Mouse (Mus musculus) embryonic facial prominence, embryonic 15.5 days (tissue): ENCODE measurements at regions not wholly inside any gene's neighbourhood (a gene's known extent, or its start where the extent isn't known, plus 50 kb on each side); places are given as distances from the start of the nearest gene placed in this dataset.
A peak's percentile ranks its signal among the peaks of the same experiment; 100 is the strongest.

Experiments used
- ATAC-seq: fragments of 200-750 bp; cut with Nextera tagmentation; 2 replicates; pipeline ENCODE4 v1.8.0; 2017; ENCODE audit warnings: low read depth, moderate TSS enrichment; ENCODE audit not compliant: insufficient number of reproducible peaks, low FRiP score, low TSS enrichment
- H3K27ac ChIP-seq: fragments of 300-500 bp; sonication (generic); replicated peaks from 2 replicates; pipeline ENCODE4 v1.5.1; 2015; ENCODE audit warnings: mild to moderate bottlenecking, inconsistent platforms
- H3K27me3 ChIP-seq: fragments of 300-500 bp; sonication (generic); 2 replicates; pipeline ENCODE4 v1.6.1; 2015; ENCODE audit warnings: inconsistent platforms
- H3K36me3 ChIP-seq: fragments of 300-500 bp; sonication (generic); 2 replicates; pipeline ENCODE4 v1.6.1; 2015; ENCODE audit warnings: mild to moderate bottlenecking, inconsistent platforms
- H3K4me1 ChIP-seq: fragments of 300-500 bp; sonication (generic); 2 replicates; pipeline ENCODE4 v1.6.1; 2015; ENCODE audit warnings: inconsistent platforms
- H3K4me2 ChIP-seq: fragments of 300-500 bp; sonication (generic); replicated peaks from 2 replicates; pipeline ENCODE4 v1.6.1; 2015; ENCODE audit warnings: mild to moderate bottlenecking, inconsistent platforms
- H3K4me3 ChIP-seq: fragments of 300-500 bp; sonication (generic); replicated peaks from 2 replicates; pipeline ENCODE4 v1.5.1; 2015; ENCODE audit warnings: mild to moderate bottlenecking, inconsistent platforms
- H3K9ac ChIP-seq: fragments of 300-500 bp; sonication (generic); 2 replicates; pipeline ENCODE4 v1.6.1; 2015; ENCODE audit warnings: inconsistent platforms
- H3K9me3 ChIP-seq: fragments of 300-500 bp; sonication (generic); replicated peaks from 2 replicates; pipeline ENCODE4 v1.6.1; 2016; ENCODE audit warnings: inconsistent platforms
- WGBS: fragments of 180-500 bp; shearing (Covaris S2); methylation state at CpG from one replicate; pipeline ENCODE4 v1.1.7; 2015; 5-methylcytosine and 5-hydroxymethylcytosine counted together

DNA sequence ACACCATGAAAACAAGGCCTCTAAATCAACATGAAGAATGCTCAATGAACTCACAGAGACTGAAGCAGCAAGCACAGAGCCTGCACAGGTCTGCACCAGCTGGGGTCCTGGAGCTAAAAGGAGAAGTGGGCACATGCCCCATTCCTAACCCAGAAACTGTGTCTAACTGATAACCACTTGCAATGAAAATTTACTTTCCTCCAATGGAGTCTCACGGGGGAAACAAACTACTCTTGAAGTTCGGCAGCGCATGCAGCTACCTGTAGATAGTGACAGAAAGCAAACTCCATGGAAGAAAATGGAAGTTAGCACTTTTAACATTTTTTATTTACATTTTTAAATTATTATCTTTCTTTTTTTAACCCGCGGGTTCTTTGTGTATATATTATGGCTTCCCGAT lies 76.8 kb upstream of the Akap6 start:
- no peak for ATAC-seq
- H3K4me2 ChIP-seq, result no peak overlapping the region
- no peaks in the 10 kb centered on the region for H3K27me3 ChIP-seq
- WGBS, result 93% methylated on average over 6 of the region's 6 CpGs
- no peak overlapping the region for H3K9ac ChIP-seq
- H3K27ac ChIP-seq, result no peak overlapping the region
- no peaks in the 10 kb centered on the region for H3K9me3 ChIP-seq
- no peak overlapping the region for H3K4me3 ChIP-seq
- H3K4me1 ChIP-seq, result no peaks in the 10 kb centered on the region
- H3K36me3 ChIP-seq, result no peaks in the 10 kb centered on the region

DNA sequence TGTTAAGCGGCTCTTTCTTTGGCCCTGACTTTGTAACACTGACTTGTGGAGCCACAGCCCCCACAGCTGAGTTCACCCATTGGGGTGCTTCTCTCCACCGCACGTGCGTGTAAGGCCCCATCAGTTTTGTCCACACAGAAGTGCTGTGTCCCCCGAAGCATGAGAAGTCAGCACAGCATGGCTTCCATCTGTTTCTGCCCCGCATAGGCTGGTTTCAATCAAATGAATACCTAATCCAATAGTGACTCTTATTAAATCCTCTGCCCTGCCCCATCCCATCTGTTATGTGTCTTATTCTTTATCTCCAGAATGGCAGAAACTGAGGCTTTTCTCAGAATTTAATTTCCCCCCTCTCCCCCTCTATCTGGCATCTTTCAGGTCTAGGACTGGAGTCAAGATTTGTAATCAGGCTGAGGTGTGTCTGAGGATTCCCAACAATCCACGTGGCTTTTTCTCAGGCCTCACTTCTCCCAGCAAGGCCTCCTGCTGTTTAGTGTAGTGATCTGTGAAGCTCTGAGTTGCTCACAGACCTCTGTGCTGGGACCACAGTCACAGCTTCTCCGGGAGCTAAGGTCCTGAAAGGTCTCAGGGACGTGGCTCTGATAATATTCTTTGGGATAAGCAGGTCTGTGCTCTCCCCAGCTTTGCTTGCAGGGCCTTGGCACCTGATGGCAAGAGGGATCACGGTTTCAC lies 75.6 kb upstream of the Akap6 start:
- 59% methylated on average over 10 of the region's 10 CpGs for WGBS
- H3K4me2 ChIP-seq, result no peak overlapping the region
- no peaks in the 10 kb centered on the region for H3K9me3 ChIP-seq
- no peaks in the 10 kb centered on the region for H3K4me1 ChIP-seq
- no peaks in the 10 kb centered on the region for H3K27me3 ChIP-seq
- no peak overlapping the region for H3K9ac ChIP-seq
- no peak overlapping the region for H3K27ac ChIP-seq
- H3K36me3 ChIP-seq, result no peaks in the 10 kb centered on the region
- H3K4me3 ChIP-seq, result no peak overlapping the region
- ATAC-seq, result no peak

DNA sequence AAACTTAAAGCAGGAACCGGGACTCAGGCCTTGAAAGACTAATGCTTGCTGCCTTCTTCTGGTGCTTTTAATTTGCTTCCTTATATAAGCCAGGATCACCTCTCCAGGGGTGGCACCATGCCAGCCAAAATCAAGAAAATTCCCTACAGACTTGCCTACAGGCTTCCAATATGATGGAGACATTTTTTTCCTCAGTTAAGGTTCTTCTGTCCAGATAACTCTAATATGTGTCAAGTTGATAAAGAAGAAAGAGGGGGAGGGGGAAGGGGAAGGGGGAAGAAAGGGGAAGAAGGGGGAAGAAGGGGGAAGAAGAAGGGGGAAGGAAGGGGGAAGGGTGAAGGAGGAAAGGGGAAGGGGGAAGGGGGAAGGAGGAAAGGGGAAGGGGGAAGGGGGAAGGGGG lies 74.3 kb upstream of the Akap6 start:
- no peaks in the 10 kb centered on the region for H3K4me1 ChIP-seq
- no peaks in the 10 kb centered on the region for H3K9me3 ChIP-seq
- WGBS, result 59% methylated on average over 1 of the region's 1 CpGs
- H3K27me3 ChIP-seq, result no peaks in the 10 kb centered on the region
- H3K4me2 ChIP-seq, result no peak overlapping the region
- no peak for ATAC-seq
- no peak overlapping the region for H3K4me3 ChIP-seq
- no peak overlapping the region for H3K27ac ChIP-seq
- H3K36me3 ChIP-seq, result no peaks in the 10 kb centered on the region
- no peak overlapping the region for H3K9ac ChIP-seq

DNA sequence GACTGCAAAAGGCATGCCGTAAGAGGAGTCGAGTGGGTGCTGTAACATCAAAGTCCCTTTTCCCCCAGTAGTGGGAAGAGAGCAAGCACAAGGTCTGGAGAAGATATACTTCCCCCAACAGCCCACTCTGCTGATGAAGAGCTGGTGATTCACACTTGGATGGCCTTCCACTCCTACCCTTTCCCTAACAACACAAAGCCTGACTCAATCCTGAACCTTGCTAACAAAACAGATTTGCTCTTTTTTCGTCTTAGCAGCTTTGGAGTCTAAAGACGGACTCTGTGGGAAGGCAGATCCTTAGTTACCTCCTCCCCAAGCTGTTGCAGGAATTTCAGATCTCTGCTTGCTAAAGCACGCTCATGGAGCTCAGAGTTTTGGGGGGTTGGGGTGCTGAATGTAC lies 70.4 kb upstream of the Akap6 start:
- Histone ChIP-seq H3K4me1 (no peaks in the 10 kb centered on the region), H3K36me3 (no peaks in the 10 kb centered on the region), H3K9ac (no peak overlapping the region), H3K4me3 (no peak overlapping the region), H3K27me3 (no peaks in the 10 kb centered on the region), H3K9me3 (no peaks in the 10 kb centered on the region), H3K4me2 (no peak overlapping the region), H3K27ac (no peak overlapping the region)
- ATAC-seq, result no peak
- WGBS, result 63% methylated on average over 5 of the region's 5 CpGs

DNA sequence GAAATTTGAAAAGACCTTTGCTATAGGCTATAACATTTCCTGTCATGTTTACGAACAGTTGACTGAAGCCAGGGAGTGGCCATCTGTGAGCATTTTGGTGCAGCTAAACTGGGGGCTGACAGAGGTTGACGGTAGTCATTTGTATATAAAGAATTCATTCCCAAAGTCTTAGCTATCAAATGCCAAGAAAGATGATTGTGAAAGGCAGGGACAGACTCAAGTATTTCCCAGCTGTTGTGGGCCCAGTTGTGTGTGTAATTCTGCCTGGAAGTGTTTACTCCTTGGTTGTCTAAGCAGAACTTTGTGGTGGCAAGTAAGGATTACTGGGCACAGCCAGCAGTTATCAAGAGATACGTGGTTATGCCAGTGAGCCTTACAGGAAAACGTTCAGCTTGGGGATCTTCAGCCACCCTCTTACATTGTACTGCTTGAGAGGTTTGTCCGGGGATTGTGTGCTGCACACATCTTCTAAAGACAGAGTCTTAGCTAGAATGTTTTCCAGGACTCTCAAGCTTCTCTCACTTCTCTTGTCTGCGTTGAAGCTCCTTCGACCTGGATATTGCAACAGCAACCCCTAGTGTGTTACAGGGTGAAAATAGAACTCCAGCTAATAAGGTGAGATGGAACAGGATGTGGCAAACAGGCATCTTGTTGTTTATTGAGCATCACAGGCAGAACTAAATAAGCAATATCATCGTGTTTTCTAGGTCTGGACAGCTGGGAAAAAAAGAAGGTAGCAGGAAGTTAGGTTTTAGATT lies 63.9 kb upstream of the Akap6 start:
- no peak overlapping the region for H3K27ac ChIP-seq
- no peak overlapping the region for H3K4me3 ChIP-seq

DNA sequence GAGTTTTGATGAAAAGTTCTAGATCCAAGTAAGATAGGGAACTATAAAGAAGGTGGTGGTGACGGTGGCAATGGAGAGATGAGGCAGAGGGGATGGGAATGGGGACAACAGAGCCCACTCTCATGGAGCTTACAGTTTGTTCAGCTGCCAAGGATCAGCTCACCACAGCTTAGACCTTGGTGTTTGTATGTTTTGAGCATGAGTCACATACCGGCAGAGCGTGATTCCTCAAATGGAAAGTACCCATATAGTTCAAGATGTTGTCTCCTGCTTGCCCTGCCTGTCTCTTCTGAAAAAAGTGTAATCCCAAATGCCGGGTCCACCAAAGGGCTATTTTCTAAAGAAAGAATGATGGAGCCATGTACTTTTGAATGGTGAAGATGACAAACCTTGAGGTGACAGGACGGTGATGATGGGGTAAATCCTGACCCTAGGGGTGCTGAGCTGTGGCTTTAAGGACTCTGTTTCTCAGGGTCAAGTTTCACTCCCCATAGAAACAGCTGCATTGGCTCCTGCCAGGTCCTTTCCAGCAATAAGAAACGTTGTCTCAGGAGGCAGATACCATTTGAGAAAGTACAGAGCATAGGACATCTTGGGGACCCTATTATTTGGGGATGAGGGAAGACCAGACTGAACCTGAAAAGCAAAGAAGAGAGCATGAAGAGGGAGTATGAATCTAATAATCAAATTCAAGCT lies 62.8 kb upstream of the Akap6 start:
- no peak for ATAC-seq
- Histone ChIP-seq H3K27me3 (no peaks in the 10 kb centered on the region), H3K27ac (no peak overlapping the region), H3K9me3 (no peaks in the 10 kb centered on the region), H3K9ac (no peak overlapping the region), H3K4me1 (peaks cover 9% of the 10 kb centered on the region), H3K4me3 (no peak overlapping the region), H3K4me2 (no peak overlapping the region), H3K36me3 (no peaks in the 10 kb centered on the region)
- WGBS, result 62% methylated on average over 6 of the region's 6 CpGs

More for the DNA sequence above, 63.9 kb upstream of the Akap6 start:
- H3K9ac ChIP-seq, result no peak overlapping the region
- WGBS, result 40% methylated on average over 8 of the region's 8 CpGs
- H3K36me3 ChIP-seq, result no peaks in the 10 kb centered on the region
- no peak overlapping the region for H3K4me2 ChIP-seq
- H3K27me3 ChIP-seq, result no peaks in the 10 kb centered on the region
- peaks cover 9% of the 10 kb centered on the region for H3K4me1 ChIP-seq
- ATAC-seq, result no peak
- no peaks in the 10 kb centered on the region for H3K9me3 ChIP-seq

DNA sequence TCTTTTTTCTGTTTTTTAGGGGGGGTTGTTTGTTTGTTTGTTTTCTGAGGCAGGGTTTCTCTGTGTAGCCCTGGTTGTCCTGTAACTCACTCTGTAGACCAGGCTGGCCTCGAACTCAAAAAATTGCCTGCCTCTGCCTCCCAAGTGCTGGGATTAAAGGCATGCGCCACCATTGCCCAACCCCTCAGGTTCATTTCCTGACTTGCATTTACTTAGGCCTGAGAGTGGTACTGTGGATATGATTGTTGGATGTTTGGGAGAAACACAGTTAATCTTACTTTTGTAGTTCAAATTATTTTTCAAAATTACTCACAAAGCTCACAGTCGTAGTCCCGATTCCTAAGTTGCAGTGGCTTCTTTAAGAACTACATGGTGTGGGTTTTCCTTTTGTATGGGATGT lies 62.3 kb upstream of the Akap6 start:
- Histone ChIP-seq H3K27ac (no peak overlapping the region), H3K4me2 (no peak overlapping the region), H3K36me3 (no peaks in the 10 kb centered on the region), H3K9me3 (no peaks in the 10 kb centered on the region), H3K27me3 (no peaks in the 10 kb centered on the region), H3K9ac (no peak overlapping the region), H3K4me1 (peaks cover 9% of the 10 kb centered on the region), H3K4me3 (no peak overlapping the region)
- ATAC-seq, result no peak
- WGBS, result 84% methylated on average over 4 of the region's 4 CpGs

DNA sequence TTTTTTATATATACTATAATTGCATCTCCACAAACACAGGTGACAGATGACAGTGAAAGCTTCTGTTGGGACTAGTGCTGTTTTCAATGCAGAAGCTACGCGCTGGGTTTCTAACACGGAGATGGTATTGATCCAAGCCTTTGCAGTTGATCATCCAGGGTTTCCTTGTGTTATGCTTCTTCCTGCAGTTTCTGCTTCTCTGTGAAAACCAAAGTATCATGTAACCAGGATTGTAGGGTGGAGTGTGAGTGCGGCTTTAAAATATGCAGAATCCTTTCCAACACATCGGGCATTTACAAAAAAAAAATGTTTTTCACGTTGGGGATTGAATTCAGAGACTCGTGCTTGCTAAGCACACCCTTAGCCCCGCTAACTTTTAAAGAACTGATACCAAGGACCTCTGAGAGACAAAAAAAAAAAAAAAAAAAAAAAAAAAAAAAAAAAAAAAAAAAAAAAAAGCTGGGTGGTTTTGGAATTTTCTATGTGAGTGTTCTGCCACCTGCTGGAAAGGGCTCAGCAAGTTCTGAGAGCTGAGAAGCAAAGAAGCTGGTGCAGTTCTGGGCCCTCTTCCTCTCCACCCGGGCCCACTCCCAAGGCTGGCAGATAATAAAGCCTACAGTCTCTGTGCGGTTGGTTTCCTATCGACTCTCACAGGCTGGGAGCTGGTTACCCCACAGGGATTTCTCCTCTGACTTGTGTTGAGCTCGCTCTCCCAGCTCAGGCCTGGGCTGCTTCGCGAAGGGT lies 61.5 kb upstream of the Akap6 start:
- 43% methylated on average over 14 of the region's 14 CpGs for WGBS

DNA sequence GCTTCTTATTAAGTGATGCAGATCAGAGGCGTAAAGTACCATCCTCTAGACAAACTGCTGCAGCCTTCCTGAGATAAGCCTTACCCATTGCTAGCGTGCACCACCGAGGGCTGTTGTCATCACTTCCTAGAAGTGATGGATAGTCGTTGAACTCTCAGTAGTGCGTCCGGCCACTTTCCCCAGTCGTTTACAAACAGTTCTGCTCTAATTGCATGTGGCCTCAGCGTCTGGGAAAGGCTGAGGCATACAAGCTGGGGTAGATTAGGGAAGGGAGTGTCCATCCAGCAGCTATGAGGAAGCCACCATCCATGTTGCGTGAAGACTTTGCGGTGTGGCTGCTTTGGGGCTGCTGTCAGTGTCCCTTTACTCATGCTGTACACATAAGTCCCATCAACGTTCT lies 60.7 kb upstream of the Akap6 start:
- H3K4me3 ChIP-seq, result no peak overlapping the region
- H3K27me3 ChIP-seq, result no peaks in the 10 kb centered on the region
- no peak overlapping the region for H3K9ac ChIP-seq
- peaks cover 9% of the 10 kb centered on the region for H3K4me1 ChIP-seq
- H3K4me2 ChIP-seq, result no peak overlapping the region
- 64% methylated on average over 11 of the region's 11 CpGs for whole genome bisulfite sequencing
- 0 out of 2 replicates have a peak overlapping the region, but pooled peaks have one; percentile 48 for H3K27ac ChIP-seq
- H3K9me3 ChIP-seq, result no peaks in the 10 kb centered on the region
- ATAC-seq, result no peak
- H3K36me3 ChIP-seq, result no peaks in the 10 kb centered on the region

More for the DNA sequence above, 61.5 kb upstream of the Akap6 start:
- Histone ChIP-seq H3K27ac (peak overlapping the region; percentile 48; the same call in 1 of the 2 replicates), H3K4me1 (peaks cover 9% of the 10 kb centered on the region), H3K27me3 (no peaks in the 10 kb centered on the region), H3K9ac (no peak overlapping the region), H3K4me3 (peak overlapping the region; percentile 16; the same call in 1 of the 2 replicates), H3K9me3 (no peaks in the 10 kb centered on the region), H3K36me3 (no peaks in the 10 kb centered on the region), H3K4me2 (peak overlapping the region; percentile 28; the same call in 1 of the 2 replicates)
- no peak for ATAC-seq

DNA sequence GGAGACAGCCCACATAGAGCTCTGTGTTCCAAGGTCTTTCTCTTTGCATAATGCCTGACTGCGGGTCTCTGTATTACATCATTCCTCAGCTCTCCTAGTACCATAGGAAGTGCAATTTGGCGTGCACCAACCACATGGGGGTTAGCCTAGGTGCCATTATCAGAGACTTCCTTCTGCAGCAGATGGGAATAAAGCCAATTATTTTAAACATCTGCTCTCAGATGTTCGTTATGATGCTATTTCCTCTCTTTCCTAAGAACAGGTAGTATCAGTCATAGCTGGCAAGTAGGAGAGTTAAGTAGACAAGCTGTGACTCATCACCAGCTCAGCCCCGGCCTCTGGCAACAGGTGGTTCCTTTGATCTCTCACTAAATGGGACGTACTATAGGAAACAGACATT lies 55.1 kb upstream of the Akap6 start:
- Histone ChIP-seq H3K36me3 (no peaks in the 10 kb centered on the region), H3K4me3 (no peak overlapping the region), H3K27ac (no peak overlapping the region), H3K4me1 (no peaks in the 10 kb centered on the region), H3K4me2 (no peak overlapping the region), H3K9me3 (no peaks in the 10 kb centered on the region), H3K27me3 (no peaks in the 10 kb centered on the region), H3K9ac (no peak overlapping the region)
- no peak for ATAC-seq
- WGBS, result 40% methylated on average over 5 of the region's 5 CpGs
